Mouse (Mus musculus) liver, embryonic 15.5 days (tissue): ENCODE measurements around the gene Tut4. TPM values are rescaled to one million over a fixed set of nuclear protein-coding genes. Genes with fewer than 3 reads are reported as not detected.

Experiments used
- polyA plus RNA-seq: library from polyadenylated mRNA; unstranded; fragments of >200 nt; fragmentation: Nextera tagmentation; extraction: Ambion mirVana; gene quantifications from 2 replicates; pipeline ENCODE4 v1.2.1, GENCODE M21; 2015

Tut4 gene
- polyA plus RNA-seq, 1 experiment from 2014 or later = 16.4 TPM

Other genes with a start within 250 kb of the Tut4 start
- 0.21 and 0.35 TPM in 2 replicates for gene Zyg11a, start 241.4 kb upstream of the Tut4 start, polyA plus RNA-seq
- 2.3 and 2.4 TPM in 2 replicates for gene Zyg11b, start 158.3 kb upstream of the Tut4 start, polyA plus RNA-seq
- gene Coa7, start 131.3 kb upstream of the Tut4 start, polyA plus RNA-seq = 21.9 and 24.6 TPM in 2 replicates
- 0.26 and 0.35 TPM in 2 replicates for gene Shisal2a, start 76.1 kb upstream of the Tut4 start, polyA plus RNA-seq
- 9.7 and 10.1 TPM in 2 replicates for gene Gpx7, start 52.5 kb upstream of the Tut4 start, polyA plus RNA-seq
- gene Prpf38a, start 119.9 kb downstream of the Tut4 start, polyA plus RNA-seq = 36.2 and 39.4 TPM in 2 replicates
- 18.0 and 20.1 TPM in 2 replicates for gene Orc1, start 120.0 kb downstream of the Tut4 start, polyA plus RNA-seq
- 9.0 and 9.1 TPM in 2 replicates for gene Cc2d1b, start 160.5 kb downstream of the Tut4 start, polyA plus RNA-seq